Mouse (Mus musculus) spleen, adult 12 weeks (tissue): ENCODE measurements around the gene Mrpl42.

ENCODE experiments used
- DNase-seq: peaks from one replicate; pipeline ENCODE4 v3.0.0; 2022; ENCODE audit warnings: low spot score

Mrpl42 gene

GRCm38 (mm10) chr10:95514656-95515292 is 13.0 kb upstream of the Mrpl42 start, which contains the start of gene Ube2n:
Ube2n (plus strand) TSS chr10:95515145.
- DNase-seq, result peak; percentile 92

GRCm38 (mm10) chr10:95513768-95514556 is 12.2 kb upstream of the Mrpl42 start:
- no peak for DNase-seq

DNA sequence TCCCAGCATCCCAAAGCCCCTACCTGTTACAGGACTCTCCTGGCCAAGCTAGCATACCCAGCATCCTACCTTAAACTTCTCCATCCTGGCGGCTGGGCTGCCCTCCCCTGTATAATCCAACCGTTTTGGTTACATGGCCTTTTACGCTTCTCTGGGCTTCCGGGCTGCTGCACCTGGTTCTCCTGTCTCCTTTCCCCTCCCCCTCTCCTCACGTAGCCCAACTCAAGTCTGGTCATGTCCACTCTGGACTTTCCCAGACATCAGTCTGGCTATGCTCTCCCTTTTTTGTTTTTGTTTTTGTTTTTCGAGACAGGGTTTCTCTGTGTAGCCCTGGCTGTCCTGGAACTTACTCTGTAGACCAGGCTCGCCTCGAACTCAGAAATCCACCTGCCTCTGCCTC is 10.9 kb upstream of the Mrpl42 start:
- DNase-seq, result no peak

- DNase-seq, result no peak
Observed at GRCm38 (mm10) chr10:95509263-95509662, 7.5 kb upstream of the Mrpl42 start.

- no peak for DNase-seq
Observed at GRCm38 (mm10) chr10:95508793-95509192, 7.1 kb upstream of the Mrpl42 start.

DNA sequence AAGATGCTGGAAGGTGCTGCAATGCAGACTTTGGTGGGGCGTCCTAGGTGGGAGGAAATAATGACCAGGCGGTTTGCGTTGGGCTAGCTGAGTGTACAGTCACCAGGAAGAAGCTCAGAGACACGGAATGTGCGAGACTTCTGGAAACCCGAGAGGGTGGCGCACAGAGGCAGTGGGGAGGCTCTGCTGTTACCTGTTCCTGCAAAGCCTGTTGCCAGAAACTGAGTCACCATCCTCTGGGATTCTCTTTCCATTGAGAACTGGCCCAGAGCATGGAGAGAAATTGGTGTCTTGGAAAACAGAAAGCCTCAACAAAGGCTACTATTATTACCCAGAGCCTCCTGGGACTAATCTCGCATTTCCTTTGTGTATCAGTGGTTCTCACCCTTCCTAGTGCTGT is 6.4 kb upstream of the Mrpl42 start:
- no peak for DNase-seq

DNA sequence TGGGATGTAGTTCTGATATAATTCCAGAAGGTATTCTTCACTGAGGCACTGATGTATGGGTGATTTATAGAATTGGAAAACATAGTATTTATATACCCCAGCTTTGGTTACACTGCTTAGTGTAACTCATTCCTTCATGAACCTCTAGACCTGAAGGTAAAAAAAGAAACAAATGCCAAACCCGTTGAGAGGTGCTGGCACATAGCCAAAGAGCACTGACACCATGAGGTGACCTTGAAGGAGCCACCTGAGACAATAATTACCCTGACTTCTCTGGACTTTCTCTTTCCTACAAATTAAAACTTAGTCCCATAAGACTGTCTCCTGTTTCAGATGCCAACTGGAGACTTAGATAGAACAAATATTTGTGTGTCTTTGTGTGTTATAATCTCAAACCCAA is 2.6 kb upstream of the Mrpl42 start:
- DNase-seq, result no peak

DNA sequence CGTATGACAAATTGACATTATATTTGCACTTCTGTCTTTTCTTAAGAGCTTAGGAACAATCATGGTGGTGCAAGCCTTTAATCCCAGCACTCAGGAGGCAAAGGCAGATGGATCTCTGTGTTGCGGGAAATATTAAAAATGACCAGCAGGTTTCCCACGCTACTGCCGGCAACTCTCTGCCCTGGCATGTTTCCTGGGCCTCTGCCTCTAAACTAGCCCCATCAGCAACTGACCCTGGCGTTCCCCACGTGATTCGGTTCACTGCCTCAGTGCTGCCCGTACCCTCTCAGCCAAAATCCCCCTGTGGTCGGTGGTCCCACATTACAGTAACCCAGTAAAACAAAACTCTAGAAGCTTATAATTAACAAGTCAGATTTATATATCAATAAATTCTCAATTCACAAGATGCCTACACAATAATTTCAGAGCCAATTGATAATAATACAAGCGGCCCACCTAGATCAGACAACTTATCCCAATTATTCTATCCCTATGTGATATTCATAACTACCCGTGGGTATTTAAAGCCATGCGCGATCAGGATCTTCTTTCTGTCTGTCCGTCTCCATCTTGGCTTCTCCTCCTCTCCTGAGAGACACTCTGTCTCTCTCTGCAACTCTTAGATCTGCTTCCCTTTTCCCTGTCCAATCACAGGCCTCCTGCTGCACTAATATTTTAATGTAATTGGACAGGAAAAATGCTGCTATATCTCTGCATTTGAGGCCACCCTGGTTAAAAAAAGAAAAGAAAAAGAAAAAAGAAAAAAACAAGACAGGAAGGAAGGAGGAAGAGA is 1.9 kb upstream of the Mrpl42 start:
- no peak for DNase-seq

DNA sequence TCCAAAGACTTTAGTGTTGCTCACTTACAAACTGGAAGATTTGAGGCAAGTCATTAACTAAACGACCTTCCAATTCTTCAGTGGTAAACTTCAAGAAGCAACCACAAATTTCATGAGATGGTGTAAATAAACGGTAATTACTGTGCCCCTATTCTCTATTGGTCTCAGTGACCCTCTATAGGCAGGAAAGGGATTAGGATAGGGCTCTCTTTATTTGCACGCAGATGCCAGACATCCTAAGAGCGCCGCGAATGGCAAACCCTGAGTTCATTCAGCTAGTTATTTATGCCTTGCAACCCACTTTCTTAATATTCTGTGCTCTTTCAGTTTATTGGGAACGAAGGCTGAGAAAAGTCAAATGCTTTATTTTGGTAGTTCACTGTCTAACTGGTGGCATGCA is 707 bp downstream of the Mrpl42 start:
- no peak for DNase-seq

DNA sequence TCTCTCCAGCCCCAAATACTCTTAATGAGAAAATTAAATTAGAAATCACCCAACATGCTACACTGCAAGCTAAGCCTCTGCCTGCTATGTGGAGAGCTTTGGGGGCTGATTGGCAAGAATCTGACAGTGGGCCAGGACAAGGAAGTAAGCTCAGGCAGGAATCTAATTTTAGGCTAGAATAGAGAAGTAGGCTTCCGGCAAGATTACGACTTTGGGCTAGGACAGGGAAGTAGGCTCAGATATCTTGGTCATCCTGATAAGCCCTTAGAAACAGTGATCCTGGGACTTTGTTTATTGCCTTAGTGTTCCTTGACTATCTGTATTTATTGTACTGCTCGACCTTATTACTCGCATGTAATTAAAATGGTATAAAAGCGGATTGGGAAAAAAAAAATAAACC is 7.5 kb downstream of the Mrpl42 start:
- DNase-seq, result no peak

DNA sequence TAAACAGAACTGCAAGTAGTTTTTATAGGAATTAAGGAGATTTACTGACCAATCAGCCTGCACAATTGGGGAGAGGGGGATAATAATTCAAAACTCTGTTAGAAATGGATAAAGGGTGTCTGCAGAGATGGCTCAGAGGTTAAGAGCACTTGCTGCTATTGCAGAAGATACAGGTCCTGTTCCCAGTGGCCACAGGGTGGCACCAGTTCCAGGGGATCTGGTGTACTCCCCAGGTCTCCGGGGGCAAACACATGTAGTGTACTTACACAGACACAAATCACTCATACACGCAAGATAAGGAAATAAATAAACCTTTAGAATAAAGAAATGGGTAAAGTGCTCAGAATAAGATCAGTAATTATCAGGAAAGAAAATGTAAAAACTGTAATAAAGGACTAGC is 12.1 kb downstream of the Mrpl42 start:
- DNase-seq, result no peak

GRCm38 (mm10) chr10:95477516-95477915 is 24.2 kb downstream of the Mrpl42 start:
- no peak for DNase-seq

GRCm38 (mm10) chr10:95475923-95476322 is 25.8 kb downstream of the Mrpl42 start:
- peak; percentile 52 for DNase-seq

- DNase-seq, result no peak
Observed at GRCm38 (mm10) chr10:95471889-95472547, 29.7 kb downstream of the Mrpl42 start.

DNA sequence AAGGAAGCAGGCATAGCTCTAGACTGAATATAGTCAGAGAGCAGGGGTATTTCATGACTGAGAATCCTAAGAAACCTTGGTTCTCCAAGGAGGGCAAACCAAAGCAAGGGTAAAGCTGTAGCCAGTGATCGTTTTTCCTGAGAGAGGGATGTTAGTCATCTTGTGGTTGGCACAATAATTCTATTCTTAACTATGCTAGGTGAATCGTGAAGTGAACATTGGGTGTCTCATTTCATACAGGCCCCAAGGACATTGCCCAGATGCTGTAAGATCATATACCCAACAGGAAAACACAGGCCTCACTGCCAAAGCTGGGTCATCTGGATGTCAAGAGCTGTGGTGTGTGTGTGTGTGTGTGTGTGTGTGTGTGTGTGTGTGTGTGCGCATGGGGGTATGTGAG is 30.6 kb downstream of the Mrpl42 start:
- DNase-seq, result no peak

DNA sequence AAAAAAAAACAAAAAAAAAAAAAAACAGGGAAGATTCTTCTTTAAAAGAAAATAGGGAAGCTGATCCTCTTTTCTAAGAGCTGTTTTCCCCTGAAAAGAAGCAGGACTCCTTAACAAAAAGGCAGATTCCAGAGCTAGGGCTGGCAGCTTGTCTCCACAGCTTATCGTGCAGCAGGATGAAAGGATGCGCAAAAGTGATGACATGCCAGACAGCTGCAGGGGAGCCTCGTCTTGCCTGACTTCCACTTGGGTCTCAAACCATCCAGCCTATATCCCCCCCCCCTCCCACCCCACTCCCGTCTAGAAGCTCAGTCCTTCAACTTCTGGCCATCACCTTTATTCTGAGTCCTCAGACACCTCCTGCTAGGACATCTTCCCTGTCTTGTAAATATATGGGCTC is 32.8 kb downstream of the Mrpl42 start:
- no peak for DNase-seq

DNA sequence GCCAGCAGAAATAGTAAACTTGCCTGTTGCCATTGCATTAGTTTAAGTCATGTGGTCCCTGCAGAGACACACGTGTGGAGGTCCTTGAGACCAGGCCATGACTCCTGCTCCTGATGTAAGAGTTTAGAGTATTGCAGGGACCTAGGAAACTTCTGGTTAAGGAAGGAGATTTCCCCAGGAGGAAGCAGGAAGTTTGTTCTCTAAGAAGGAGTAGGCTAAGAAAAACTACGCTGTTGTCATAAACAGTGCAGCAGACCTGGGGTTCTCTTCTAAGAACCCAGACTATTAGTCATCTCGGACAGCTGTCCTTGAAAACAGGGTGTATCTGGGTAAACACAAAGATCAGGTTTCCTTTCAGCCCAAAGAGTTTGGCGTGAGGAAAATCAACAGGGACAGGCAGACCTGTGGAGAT is 36.2 kb downstream of the Mrpl42 start:
- DNase-seq, result no peak

DNA sequence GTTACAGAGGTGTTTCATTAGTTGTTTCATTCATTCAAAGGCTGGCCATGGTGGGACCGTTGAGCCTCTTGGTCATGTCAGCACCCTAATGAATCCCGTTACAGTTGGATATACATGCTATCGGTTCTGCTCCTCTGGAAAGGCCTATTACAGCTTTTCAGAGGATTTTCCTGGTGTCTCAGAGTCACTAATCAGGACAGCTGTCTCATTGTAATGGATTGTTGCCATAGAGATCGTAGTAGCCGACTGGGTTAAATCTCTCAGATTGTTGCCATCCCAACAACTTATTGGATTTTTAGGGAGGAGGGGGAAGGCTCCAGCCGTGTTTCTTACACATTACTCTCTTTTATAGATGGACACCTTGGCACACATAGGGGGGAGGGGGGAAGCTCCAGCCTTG is 37.2 kb downstream of the Mrpl42 start:
- DNase-seq, result no peak

- no peak for DNase-seq
Observed at GRCm38 (mm10) chr10:95462231-95462630, 39.5 kb downstream of the Mrpl42 start.

DNA sequence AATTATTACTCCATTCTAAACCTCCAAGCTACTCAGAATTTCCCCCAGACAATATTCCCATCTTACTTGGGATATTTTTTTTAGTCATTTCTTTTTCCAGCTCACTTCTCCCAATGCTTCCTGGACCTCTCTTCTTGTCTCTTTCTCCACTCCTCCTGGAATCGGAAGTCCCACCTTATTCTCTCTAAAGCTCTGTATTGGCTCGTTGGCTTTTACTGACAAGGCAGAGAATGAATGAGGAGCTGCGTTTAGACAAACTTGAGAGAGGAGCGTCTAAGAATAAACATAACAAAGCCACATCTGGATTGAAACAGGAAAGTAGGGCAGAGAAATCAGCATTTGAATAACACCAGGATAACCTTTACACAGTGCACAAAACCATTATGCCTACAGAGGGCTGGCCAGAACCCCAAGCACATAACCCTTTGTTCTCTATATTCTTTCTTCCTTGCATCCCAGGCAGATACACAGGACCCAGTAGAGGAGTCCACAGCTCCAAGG is 40.6 kb downstream of the Mrpl42 start:
- DNase-seq, result no peak

DNA sequence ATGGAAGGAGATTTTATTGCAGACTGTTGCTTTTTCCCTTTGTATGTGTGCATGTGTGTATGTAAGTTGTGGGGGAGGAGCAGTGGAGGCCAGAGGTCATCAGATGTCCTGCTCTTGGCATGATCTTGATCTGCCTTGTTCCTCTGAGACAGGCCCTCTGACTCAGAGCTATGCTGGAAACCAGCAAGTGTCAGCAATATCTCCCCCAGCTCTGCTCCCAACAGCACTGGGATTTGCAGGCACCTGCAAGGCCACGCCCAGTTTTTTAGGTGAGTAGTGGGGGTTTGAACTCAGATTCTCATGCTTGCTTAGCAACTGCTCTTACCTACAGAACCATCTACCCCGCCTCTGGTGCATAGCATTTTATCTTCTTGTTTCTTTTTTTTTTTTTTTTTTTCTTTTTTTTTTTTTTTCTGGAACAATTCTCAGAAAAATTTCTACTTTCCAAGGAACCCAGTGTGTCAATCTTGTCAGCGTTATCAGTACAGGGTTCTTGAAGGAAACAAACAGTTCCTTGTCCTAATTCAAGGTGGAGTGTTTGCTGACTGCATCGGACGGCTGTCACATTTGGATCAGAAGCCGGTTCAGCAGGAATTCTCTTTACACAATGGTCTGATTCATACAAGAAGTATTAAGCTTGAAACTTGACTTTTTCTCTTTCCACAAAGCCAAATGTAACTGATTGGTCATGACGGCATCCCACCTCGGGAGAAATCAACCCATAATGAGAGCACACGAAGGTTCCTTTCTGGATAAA is 43.5 kb downstream of the Mrpl42 start:
- no peak for DNase-seq
